Mouse (Mus musculus): ENCODE data around the gene Slc26a9.

GRCm38 (mm10) chr1:131730639-131731437, 13.0 kb upstream of the Slc26a9 start:
- no peak for TF ChIP-seq CTCF (IDR thresholded peaks at IDR 0.05; ENCODE audit: low read depth)
- no peak for TF ChIP-seq EP300 (IDR thresholded peaks at IDR 0.05; ENCODE audit: low read depth)
